9 mouse cellular contexts compared by ENCODE assay signal in genomic region chr5:143315514-143315888, GRCm38 (mm10). TPM values are rescaled to one million over a fixed set of nuclear protein-coding genes. Genes with fewer than 3 reads are reported as not detected.
A peak's percentile ranks its signal among the peaks of the same experiment; 100 is the strongest.
DNase-seq lines count a peak whose midpoint lies in the region; ATAC-seq lines count a peak whose summit lies in the region.
"Had no signal": no experiment of that assay in that cellular context is flagged by ENCODE, and none has a peak within 500 bp of the region (broad histone marks: within the 10 kb centered on the region; RNA-seq: fewer than 3 reads in every experiment).

No protein-coding gene starts in this region.

- peaks cover 49% of the 10 kb centered on the region for H3K36me3 ChIP-seq in kidney, embryonic 16.5 days (ENCODE audit: insufficient read depth, low read length)
- H3K36me3 ChIP-seq in embryonic facial prominence, embryonic 13.5 days, result peaks cover 73% of the 10 kb centered on the region
- H3K36me3 ChIP-seq in intestine, embryonic 16.5 days (ENCODE audit: control insufficient read depth, insufficient read depth, low read length), result peaks cover 17% of the 10 kb centered on the region
- peaks cover 71% of the 10 kb centered on the region for H3K36me3 ChIP-seq in neural tube, embryonic 12.5 days

- DNase-seq in kidney, postnatal 36 days, result no peak
- no peak for DNase-seq in right cerebral cortex, postnatal 25 days
- no peak for DNase-seq in Muller cell, postnatal 12 days (ENCODE audit: inconsistent ontology term)

- H3K4me1 ChIP-seq in kidney, embryonic 16.5 days (ENCODE audit: insufficient read depth, low read length), result peaks cover 16% of the 10 kb centered on the region
- H3K4me1 ChIP-seq in embryonic facial prominence, embryonic 13.5 days, result peaks cover 22% of the 10 kb centered on the region
- peaks cover 15% of the 10 kb centered on the region for H3K4me1 ChIP-seq in intestine, embryonic 16.5 days (ENCODE audit: control insufficient read depth, insufficient read depth, low read length)
- peaks cover 18% of the 10 kb centered on the region for H3K4me1 ChIP-seq in neural tube, embryonic 12.5 days

- WGBS in kidney, embryonic 16.5 days, result 13% methylated on average over 8 of the region's 8 CpGs
- 12% methylated on average over 8 of the region's 8 CpGs for WGBS in embryonic facial prominence, embryonic 13.5 days
- 15% methylated on average over 8 of the region's 8 CpGs for WGBS in intestine, embryonic 16.5 days
- 13% methylated on average over 8 of the region's 8 CpGs for WGBS in neural tube, embryonic 12.5 days

- H3K27ac ChIP-seq in kidney, embryonic 16.5 days (ENCODE audit: low read length), result no peak overlapping the region
- peak overlapping the region; percentile 90; the same call in 1 of the 2 replicates for H3K27ac ChIP-seq in embryonic facial prominence, embryonic 13.5 days
- H3K27ac ChIP-seq in intestine, embryonic 16.5 days (ENCODE audit: low read length), result no peak overlapping the region
- H3K27ac ChIP-seq in neural tube, embryonic 12.5 days, result no peak overlapping the region; the same call in 1 of the 2 replicates

- no peaks in the 10 kb centered on the region for H3K9me3 ChIP-seq in kidney, embryonic 16.5 days (ENCODE audit: low read length)
- H3K9me3 ChIP-seq in embryonic facial prominence, embryonic 13.5 days, result no peaks in the 10 kb centered on the region
- H3K9me3 ChIP-seq in intestine, embryonic 16.5 days (ENCODE audit: control insufficient read depth, low read length), result no peaks in the 10 kb centered on the region
- H3K9me3 ChIP-seq in neural tube, embryonic 12.5 days, result no peaks in the 10 kb centered on the region

- ATAC-seq in kidney, embryonic 16.5 days (ENCODE audit: low FRiP score, low TSS enrichment), result no peak; the same call in 1 of the 2 replicates
- 0 out of 2 replicates have a peak, but pooled peaks have one; percentile 2 for ATAC-seq in embryonic facial prominence, embryonic 13.5 days (ENCODE audit: insufficient number of reproducible peaks, insufficient read depth, low FRiP score, low TSS enrichment, low read depth)
- ATAC-seq in intestine, embryonic 16.5 days, result no peak
- no peak; the same call in none of the 2 replicates for ATAC-seq in neural tube, embryonic 12.5 days (ENCODE audit: low FRiP score, low read depth)
- no peak for ATAC-seq in megakaryocyte-erythroid progenitor cell, adult 5-6 weeks (replicated peaks; ENCODE audit: low FRiP score, low TSS enrichment, poor library complexity, severe bottlenecking)

- H3K4me2 ChIP-seq in kidney, embryonic 16.5 days (replicated peaks; ENCODE audit: low read depth, low read length), result peak overlapping the region; percentile 77
- H3K4me2 ChIP-seq in embryonic facial prominence, embryonic 13.5 days, result peak overlapping the region; percentile 84
- H3K4me2 ChIP-seq in intestine, embryonic 16.5 days (ENCODE audit: low read depth, low read length), result peak overlapping the region; percentile 59
- peak overlapping the region; percentile 88 for H3K4me2 ChIP-seq in neural tube, embryonic 12.5 days (replicated peaks)

- H3K27me3 ChIP-seq in kidney, embryonic 16.5 days (ENCODE audit: insufficient read depth, low read length), result no peaks in the 10 kb centered on the region
- H3K27me3 ChIP-seq in embryonic facial prominence, embryonic 13.5 days, result no peaks in the 10 kb centered on the region
- no peaks in the 10 kb centered on the region for H3K27me3 ChIP-seq in intestine, embryonic 16.5 days (replicated peaks; ENCODE audit: control insufficient read depth, insufficient read depth, low read length)
- no peaks in the 10 kb centered on the region for H3K27me3 ChIP-seq in neural tube, embryonic 12.5 days (replicated peaks)
- H3K27me3 ChIP-seq: Patski had no signal

- H3K4me3 ChIP-seq in kidney, embryonic 16.5 days (ENCODE audit: low read length), result peak overlapping the region; percentile 89
- peak overlapping the region; percentile 65 for H3K4me3 ChIP-seq in embryonic facial prominence, embryonic 13.5 days
- peak overlapping the region; percentile 90 for H3K4me3 ChIP-seq in intestine, embryonic 16.5 days (ENCODE audit: low read length)
- peak overlapping the region; percentile 88 for H3K4me3 ChIP-seq in neural tube, embryonic 12.5 days

- peak overlapping the region; percentile 95 for H3K9ac ChIP-seq in kidney, embryonic 16.5 days (replicated peaks; ENCODE audit: low read length)
- H3K9ac ChIP-seq in embryonic facial prominence, embryonic 13.5 days, result peak overlapping the region; percentile 96; the same call in 1 of the 2 replicates
- H3K9ac ChIP-seq in intestine, embryonic 16.5 days (ENCODE audit: low read depth, low read length), result peak overlapping the region; percentile 92
- peak overlapping the region; percentile 96 for H3K9ac ChIP-seq in neural tube, embryonic 12.5 days

RNA-seq across cellular contexts. Expression of gene E130309D02Rik, which starts 0.3 kb away (rescaled TPM):
- 39.4 and 43.7 TPM in 2 replicates for polyA plus RNA-seq in kidney, embryonic 16.5 days (2015; fragmentation: Nextera tagmentation; extraction: Ambion mirVana)
- polyA plus RNA-seq in embryonic facial prominence, embryonic 13.5 days (2015; fragmentation: Nextera tagmentation; extraction: Ambion mirVana), result 35.6 and 39.9 TPM in 2 replicates
- polyA plus RNA-seq in intestine, embryonic 16.5 days (2015; fragmentation: Nextera tagmentation; extraction: Ambion mirVana), result 28.9 and 30.0 TPM in 2 replicates
- polyA plus RNA-seq in neural tube, embryonic 12.5 days (2016; fragmentation: Nextera tagmentation; extraction: Ambion mirVana), result 53.2 and 57.4 TPM in 2 replicates
- total RNA-seq in megakaryocyte-erythroid progenitor cell, adult 5-6 weeks (2014; fragmentation: Nextera tagmentation), result 60.6 and 64.4 TPM in 2 replicates
- 10.5 and 23.6 TPM in 2 replicates for total RNA-seq in megakaryocyte-erythroid progenitor cell, adult 5-6 weeks (2017)

RNA-seq across cellular contexts. Expression of gene Zdhhc4, which starts 13.6 kb away (rescaled TPM):
- polyA plus RNA-seq in kidney, embryonic 16.5 days (2015; fragmentation: Nextera tagmentation; extraction: Ambion mirVana), result 81.9 and 82.7 TPM in 2 replicates
- polyA plus RNA-seq in embryonic facial prominence, embryonic 13.5 days (2015; fragmentation: Nextera tagmentation; extraction: Ambion mirVana), result 79.9 and 84.5 TPM in 2 replicates
- 61.6 and 66.0 TPM in 2 replicates for polyA plus RNA-seq in intestine, embryonic 16.5 days (2015; fragmentation: Nextera tagmentation; extraction: Ambion mirVana)
- polyA plus RNA-seq in neural tube, embryonic 12.5 days (2016; fragmentation: Nextera tagmentation; extraction: Ambion mirVana), result 71.5 and 82.7 TPM in 2 replicates
- 70.6 and 74.5 TPM in 2 replicates for total RNA-seq in megakaryocyte-erythroid progenitor cell, adult 5-6 weeks (2014; fragmentation: Nextera tagmentation)
- total RNA-seq in megakaryocyte-erythroid progenitor cell, adult 5-6 weeks (2017), result 23.2 and 40.8 TPM in 2 replicates

RNA-seq across cellular contexts. Expression of gene Zfp853, which starts 22.1 kb away (rescaled TPM):
- 0.05 TPM in 2 replicates for polyA plus RNA-seq in kidney, embryonic 16.5 days (2015; fragmentation: Nextera tagmentation; extraction: Ambion mirVana)
- polyA plus RNA-seq in embryonic facial prominence, embryonic 13.5 days (2015; fragmentation: Nextera tagmentation; extraction: Ambion mirVana), result 0.32 and 0.34 TPM in 2 replicates
- not detected in 2 replicates for polyA plus RNA-seq in intestine, embryonic 16.5 days (2015; fragmentation: Nextera tagmentation; extraction: Ambion mirVana)
- polyA plus RNA-seq in neural tube, embryonic 12.5 days (2016; fragmentation: Nextera tagmentation; extraction: Ambion mirVana), result 0.13 TPM in 1 of 2 replicates, not detected in the other
- total RNA-seq in megakaryocyte-erythroid progenitor cell, adult 5-6 weeks (2014; fragmentation: Nextera tagmentation), result not detected in 2 replicates
- total RNA-seq in megakaryocyte-erythroid progenitor cell, adult 5-6 weeks (2017), result not detected in 2 replicates
- polyA plus RNA-seq: Patski had no signal

RNA-seq across cellular contexts. Expression of gene Grid2ip, which starts 41.6 kb away (rescaled TPM):
- 0.05 and 0.07 TPM in 2 replicates for polyA plus RNA-seq in kidney, embryonic 16.5 days (2015; fragmentation: Nextera tagmentation; extraction: Ambion mirVana)
- 0.52 and 1.1 TPM in 2 replicates for polyA plus RNA-seq in embryonic facial prominence, embryonic 13.5 days (2015; fragmentation: Nextera tagmentation; extraction: Ambion mirVana)
- polyA plus RNA-seq in intestine, embryonic 16.5 days (2015; fragmentation: Nextera tagmentation; extraction: Ambion mirVana), result 0.09 and 0.28 TPM in 2 replicates
- polyA plus RNA-seq in neural tube, embryonic 12.5 days (2016; fragmentation: Nextera tagmentation; extraction: Ambion mirVana), result 0.19 and 0.37 TPM in 2 replicates
- not detected in 2 replicates for total RNA-seq in megakaryocyte-erythroid progenitor cell, adult 5-6 weeks (2014; fragmentation: Nextera tagmentation)
- not detected in 2 replicates for total RNA-seq in megakaryocyte-erythroid progenitor cell, adult 5-6 weeks (2017)

RNA-seq across cellular contexts. Expression of gene Zfp316, which starts 45.7 kb away (rescaled TPM):
- polyA plus RNA-seq in kidney, embryonic 16.5 days (2015; fragmentation: Nextera tagmentation; extraction: Ambion mirVana), result 1.4 and 2.3 TPM in 2 replicates
- 4.5 and 4.7 TPM in 2 replicates for polyA plus RNA-seq in embryonic facial prominence, embryonic 13.5 days (2015; fragmentation: Nextera tagmentation; extraction: Ambion mirVana)
- 0.43 and 0.56 TPM in 2 replicates for polyA plus RNA-seq in intestine, embryonic 16.5 days (2015; fragmentation: Nextera tagmentation; extraction: Ambion mirVana)
- polyA plus RNA-seq in neural tube, embryonic 12.5 days (2016; fragmentation: Nextera tagmentation; extraction: Ambion mirVana), result 17.3 and 17.4 TPM in 2 replicates
- total RNA-seq in megakaryocyte-erythroid progenitor cell, adult 5-6 weeks (2014; fragmentation: Nextera tagmentation), result 3.5 and 4.4 TPM in 2 replicates
- 2.8 and 3.7 TPM in 2 replicates for total RNA-seq in megakaryocyte-erythroid progenitor cell, adult 5-6 weeks (2017)
